Mouse (Mus musculus): Measurements from ENCODE around the gene Lnpep. TPM values are rescaled to one million over a fixed set of nuclear protein-coding genes. Genes with fewer than 3 reads are reported as not detected.

The Lnpep gene
- polyA plus RNA-seq (2014; fragmentation: Nextera tagmentation; extraction: Ambion mirVana) = 11.3 and 11.4 TPM in 2 replicates

GRCm38 (mm10) chr17:17624957-17625586 is at the start of gene Lnpep:
Gene Lnpep (minus strand): TSS chr17:17625050.
- peak; percentile 94 for ATAC-seq (replicated peaks; ENCODE audit: low FRiP score, low TSS enrichment, low read depth)
- H3K27me3 ChIP-seq (replicated peaks; ENCODE audit: control insufficient read depth, insufficient read depth, low read length) = no peaks in the 10 kb centered on the region
- H3K4me1 ChIP-seq (replicated peaks; ENCODE audit: control insufficient read depth, insufficient read depth, low read length) = peaks cover 12% of the 10 kb centered on the region; the same call in 1 of the 2 replicates
- DNase-seq (ENCODE audit: low spot score) = peak; percentile 96
- peak within 1 kb of the TSS; percentile 76 for H3K4me2 ChIP-seq (ENCODE audit: low read length)
- H3K9me3 ChIP-seq (ENCODE audit: control insufficient read depth, low read length) = no peaks in the 10 kb centered on the region
- H3K4me3 ChIP-seq (ENCODE audit: low read depth, low read length) = peak within 1 kb of the TSS; percentile 87
- H3K36me3 ChIP-seq (ENCODE audit: control insufficient read depth, insufficient read depth, low read length) = no peaks in the 10 kb centered on the region
- under 1% methylated on average over 43 of the region's 44 CpGs for WGBS
- H3K27ac ChIP-seq (ENCODE audit: low read depth) = peak within 1 kb of the TSS; percentile 100
- H3K9ac ChIP-seq (ENCODE audit: low read length) = peak within 1 kb of the TSS; percentile 96

GRCm38 (mm10) chr17:17655829-17656176 is 31.0 kb upstream of the Lnpep start:
- ATAC-seq (replicated peaks; ENCODE audit: low FRiP score, low TSS enrichment, low read depth) = no peak
- H3K36me3 ChIP-seq (ENCODE audit: control insufficient read depth, insufficient read depth, low read length) = no peaks in the 10 kb centered on the region

GRCm38 (mm10) chr17:17654997-17655828 is 30.4 kb upstream of the Lnpep start:
- 20% methylated on average over 10 of the region's 10 CpGs for WGBS
- Histone ChIP-seq H3K9me3 (ENCODE audit: control insufficient read depth, low read length) (no peaks in the 10 kb centered on the region), H3K36me3 (ENCODE audit: control insufficient read depth, insufficient read depth, low read length) (no peaks in the 10 kb centered on the region), H3K4me1 (replicated peaks; ENCODE audit: control insufficient read depth, insufficient read depth, low read length) (0 out of 2 replicates have a peak, but pooled peaks cover 3% of the 10 kb centered on the region), H3K4me2 (ENCODE audit: low read length) (peak overlapping the region; percentile 20; the same call in 1 of the 2 replicates), H3K27me3 (replicated peaks; ENCODE audit: control insufficient read depth, insufficient read depth, low read length) (no peaks in the 10 kb centered on the region), H3K4me3 (ENCODE audit: low read depth, low read length) (no peak overlapping the region), H3K9ac (ENCODE audit: low read length) (no peak overlapping the region), H3K27ac (ENCODE audit: low read depth) (no peak overlapping the region)
- ATAC-seq (replicated peaks; ENCODE audit: low FRiP score, low TSS enrichment, low read depth) = no peak
- no peak for DNase-seq (ENCODE audit: low spot score)

More at GRCm38 (mm10) chr17:17655829-17656176, 31.0 kb upstream of the Lnpep start:
- Histone ChIP-seq H3K9ac (ENCODE audit: low read length) (no peak overlapping the region), H3K4me1 (replicated peaks; ENCODE audit: control insufficient read depth, insufficient read depth, low read length) (0 out of 2 replicates have a peak, but pooled peaks cover 3% of the 10 kb centered on the region), H3K9me3 (ENCODE audit: control insufficient read depth, low read length) (no peaks in the 10 kb centered on the region), H3K27ac (ENCODE audit: low read depth) (no peak overlapping the region), H3K4me3 (ENCODE audit: low read depth, low read length) (no peak overlapping the region), H3K27me3 (replicated peaks; ENCODE audit: control insufficient read depth, insufficient read depth, low read length) (no peaks in the 10 kb centered on the region), H3K4me2 (ENCODE audit: low read length) (no peak overlapping the region)
- no peak for DNase-seq (ENCODE audit: low spot score)
- 44% methylated on average over 2 of the region's 2 CpGs for WGBS

GRCm38 (mm10) chr17:17652570-17652969 is 27.7 kb upstream of the Lnpep start:
- no peaks in the 10 kb centered on the region for H3K27me3 ChIP-seq (replicated peaks; ENCODE audit: control insufficient read depth, insufficient read depth, low read length)
- DNase-seq (ENCODE audit: low spot score) = no peak
- ATAC-seq (replicated peaks; ENCODE audit: low FRiP score, low TSS enrichment, low read depth) = no peak
- H3K9ac ChIP-seq (ENCODE audit: low read length) = no peak overlapping the region
- H3K36me3 ChIP-seq (ENCODE audit: control insufficient read depth, insufficient read depth, low read length) = no peaks in the 10 kb centered on the region
- H3K9me3 ChIP-seq (ENCODE audit: control insufficient read depth, low read length) = no peaks in the 10 kb centered on the region
- 75% methylated on average over 4 of the region's 4 CpGs for WGBS
- H3K27ac ChIP-seq (ENCODE audit: low read depth) = no peak overlapping the region
- no peak overlapping the region for H3K4me3 ChIP-seq (ENCODE audit: low read depth, low read length)
- H3K4me1 ChIP-seq (replicated peaks; ENCODE audit: control insufficient read depth, insufficient read depth, low read length) = 0 out of 2 replicates have a peak, but pooled peaks cover 3% of the 10 kb centered on the region
- no peak overlapping the region for H3K4me2 ChIP-seq (ENCODE audit: low read length)

GRCm38 (mm10) chr17:17645738-17646137 is 20.9 kb upstream of the Lnpep start:
- Histone ChIP-seq H3K27ac (ENCODE audit: low read depth) (no peak overlapping the region), H3K4me2 (ENCODE audit: low read length) (no peak overlapping the region), H3K4me1 (replicated peaks; ENCODE audit: control insufficient read depth, insufficient read depth, low read length) (no peaks in the 10 kb centered on the region), H3K4me3 (ENCODE audit: low read depth, low read length) (no peak overlapping the region), H3K9ac (ENCODE audit: low read length) (no peak overlapping the region), H3K9me3 (ENCODE audit: control insufficient read depth, low read length) (no peaks in the 10 kb centered on the region), H3K36me3 (ENCODE audit: control insufficient read depth, insufficient read depth, low read length) (no peaks in the 10 kb centered on the region), H3K27me3 (replicated peaks; ENCODE audit: control insufficient read depth, insufficient read depth, low read length) (no peaks in the 10 kb centered on the region)
- ATAC-seq (replicated peaks; ENCODE audit: low FRiP score, low TSS enrichment, low read depth) (no peak), DNase-seq (ENCODE audit: low spot score) (peak; percentile 58)
- WGBS = 3% methylated on average over 3 of the region's 3 CpGs

- no peak overlapping the region for H3K4me2 ChIP-seq (ENCODE audit: low read length)
- ATAC-seq (replicated peaks; ENCODE audit: low FRiP score, low TSS enrichment, low read depth) = no peak
- H3K27ac ChIP-seq (ENCODE audit: low read depth) = no peak overlapping the region
- 82% methylated on average over 3 of the region's 3 CpGs for WGBS
- DNase-seq (ENCODE audit: low spot score) = no peak
- H3K9ac ChIP-seq (ENCODE audit: low read length) = no peak overlapping the region
- no peaks in the 10 kb centered on the region for H3K4me1 ChIP-seq (replicated peaks; ENCODE audit: control insufficient read depth, insufficient read depth, low read length)
- no peaks in the 10 kb centered on the region for H3K36me3 ChIP-seq (ENCODE audit: control insufficient read depth, insufficient read depth, low read length)
- H3K9me3 ChIP-seq (ENCODE audit: control insufficient read depth, low read length) = 0 out of 2 replicates have a peak, but pooled peaks cover 2% of the 10 kb centered on the region
- H3K4me3 ChIP-seq (ENCODE audit: low read depth, low read length) = no peak overlapping the region
- H3K27me3 ChIP-seq (replicated peaks; ENCODE audit: control insufficient read depth, insufficient read depth, low read length) = no peaks in the 10 kb centered on the region
Measured at GRCm38 (mm10) chr17:17637387-17637786, 12.5 kb upstream of the Lnpep start.

GRCm38 (mm10) chr17:17636147-17636546 is 11.3 kb upstream of the Lnpep start:
- no peak overlapping the region for H3K9ac ChIP-seq (ENCODE audit: low read length)
- H3K9me3 ChIP-seq (ENCODE audit: control insufficient read depth, low read length) = 0 out of 2 replicates have a peak, but pooled peaks cover 2% of the 10 kb centered on the region
- no peaks in the 10 kb centered on the region for H3K4me1 ChIP-seq (replicated peaks; ENCODE audit: control insufficient read depth, insufficient read depth, low read length)
- 17% methylated on average over 3 of the region's 3 CpGs for WGBS
- no peaks in the 10 kb centered on the region for H3K27me3 ChIP-seq (replicated peaks; ENCODE audit: control insufficient read depth, insufficient read depth, low read length)
- H3K4me3 ChIP-seq (ENCODE audit: low read depth, low read length) = no peak overlapping the region
- H3K4me2 ChIP-seq (ENCODE audit: low read length) = no peak overlapping the region
- H3K36me3 ChIP-seq (ENCODE audit: control insufficient read depth, insufficient read depth, low read length) = no peaks in the 10 kb centered on the region
- no peak for DNase-seq (ENCODE audit: low spot score)
- no peak overlapping the region for H3K27ac ChIP-seq (ENCODE audit: low read depth)
- ATAC-seq (replicated peaks; ENCODE audit: low FRiP score, low TSS enrichment, low read depth) = no peak

GRCm38 (mm10) chr17:17634033-17634432 is 9.2 kb upstream of the Lnpep start:
- Histone ChIP-seq H3K27ac (ENCODE audit: low read depth) (no peak overlapping the region), H3K27me3 (replicated peaks; ENCODE audit: control insufficient read depth, insufficient read depth, low read length) (no peaks in the 10 kb centered on the region), H3K4me2 (ENCODE audit: low read length) (no peak overlapping the region), H3K9ac (ENCODE audit: low read length) (no peak overlapping the region), H3K4me1 (replicated peaks; ENCODE audit: control insufficient read depth, insufficient read depth, low read length) (no peaks in the 10 kb centered on the region), H3K4me3 (ENCODE audit: low read depth, low read length) (no peak overlapping the region), H3K9me3 (ENCODE audit: control insufficient read depth, low read length) (0 out of 2 replicates have a peak, but pooled peaks cover 2% of the 10 kb centered on the region), H3K36me3 (ENCODE audit: control insufficient read depth, insufficient read depth, low read length) (no peaks in the 10 kb centered on the region)
- WGBS = 76% methylated on average over 2 of the region's 2 CpGs
- DNase-seq (ENCODE audit: low spot score) = no peak
- no peak for ATAC-seq (replicated peaks; ENCODE audit: low FRiP score, low TSS enrichment, low read depth)
